Mouse (Mus musculus): Measurements from ENCODE around the gene Mmp25. TPM values are rescaled to one million over a fixed set of nuclear protein-coding genes. Genes with fewer than 3 reads are reported as not detected.

Gene Mmp25
- 0.25 and 0.30 TPM in 2 replicates for polyA plus RNA-seq (2015; fragmentation: Nextera tagmentation; extraction: Ambion mirVana)

GRCm38 (mm10) chr17:23644613-23645495 is at the start of gene Mmp25:
TSS of gene Mmp25 (minus strand) at chr17:23645277.

GRCm38 (mm10) chr17:23683856-23684672 is 39.0 kb upstream of the Mmp25 start, which contains the start of gene Cldn9:
TSS of gene Cldn9 (minus strand) at chr17:23684026.

GRCm38 (mm10) chr17:23679127-23679835 is 34.2 kb upstream of the Mmp25 start, which contains the start of gene Cldn6:
TSS of gene Cldn6 (plus strand) at chr17:23679249.

DNA sequence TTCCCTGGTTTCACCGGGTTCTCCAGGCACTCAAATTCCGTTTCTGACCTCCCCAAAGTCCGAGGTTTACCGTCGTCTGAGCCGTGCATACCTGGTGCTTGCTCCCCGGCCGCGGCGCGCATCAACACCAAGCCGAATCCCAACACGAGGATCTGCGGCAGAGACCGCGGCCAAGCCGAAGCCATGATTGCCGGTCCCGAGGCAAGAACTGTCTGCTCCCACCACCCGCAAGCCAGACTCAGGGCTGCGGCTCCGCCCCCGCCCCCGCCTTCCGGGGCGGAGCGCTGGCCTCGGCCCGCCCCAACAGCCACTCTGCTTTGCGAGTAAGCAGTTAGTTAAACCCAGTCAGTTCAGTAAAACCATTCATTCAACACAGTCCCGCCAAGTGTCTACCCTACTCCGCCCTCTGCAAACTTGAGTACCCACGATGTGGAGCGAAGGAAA is 32.2 kb upstream of the Mmp25 start, which contains the start of gene Tnfrsf12a:
Tnfrsf12a (minus strand) TSS at position 233 of the 444 bp plus-strand sequence.

GRCm38 (mm10) chr17:23673424-23674073 is 28.5 kb upstream of the Mmp25 start, which contains the start of the genes Hcfc1r1 and Thoc6:
TSS of gene Hcfc1r1 (plus strand) at chr17:23673596.
TSS of gene Thoc6 (minus strand) at chr17:23673882.

DNA sequence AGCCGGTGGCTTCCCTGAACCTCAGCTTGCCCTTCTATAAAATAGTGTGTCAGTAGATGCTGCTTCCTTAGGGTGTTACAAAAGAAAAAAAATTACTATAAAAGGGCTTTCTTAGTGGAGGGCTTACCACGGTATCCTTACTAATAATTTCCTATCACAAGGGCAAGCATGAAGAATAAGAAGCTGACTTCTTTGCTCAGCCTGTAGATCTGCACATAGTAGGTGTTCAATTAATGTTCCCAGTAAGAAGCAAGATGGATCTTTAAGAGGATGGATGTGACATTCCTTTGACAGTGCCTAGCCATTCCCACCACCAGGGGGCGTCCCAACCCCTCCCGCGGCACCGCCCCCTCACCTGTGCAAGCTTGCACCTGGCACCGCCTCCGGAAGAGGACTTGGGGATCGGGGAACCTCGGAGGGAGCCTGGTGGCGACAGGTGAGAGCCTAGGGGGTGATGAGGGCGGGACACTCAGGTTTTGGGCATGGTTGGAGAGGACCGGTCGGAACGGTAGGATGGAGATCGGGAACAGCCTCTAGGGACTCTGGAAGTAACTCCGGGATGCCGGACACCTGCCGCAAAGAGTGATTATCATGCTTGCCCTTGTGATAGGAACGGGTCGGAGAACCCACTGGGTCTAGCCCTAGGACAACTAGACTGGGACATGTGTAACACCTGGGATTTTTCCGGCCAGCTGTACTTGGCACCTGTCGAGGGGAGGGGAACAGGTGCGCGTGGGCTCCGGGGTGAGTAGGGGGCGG is 15.2 kb upstream of the Mmp25 start, which contains the start of gene Bicdl2:
Bicdl2 (plus strand) TSS at position 390 of the 759 bp plus-strand sequence.

DNA sequence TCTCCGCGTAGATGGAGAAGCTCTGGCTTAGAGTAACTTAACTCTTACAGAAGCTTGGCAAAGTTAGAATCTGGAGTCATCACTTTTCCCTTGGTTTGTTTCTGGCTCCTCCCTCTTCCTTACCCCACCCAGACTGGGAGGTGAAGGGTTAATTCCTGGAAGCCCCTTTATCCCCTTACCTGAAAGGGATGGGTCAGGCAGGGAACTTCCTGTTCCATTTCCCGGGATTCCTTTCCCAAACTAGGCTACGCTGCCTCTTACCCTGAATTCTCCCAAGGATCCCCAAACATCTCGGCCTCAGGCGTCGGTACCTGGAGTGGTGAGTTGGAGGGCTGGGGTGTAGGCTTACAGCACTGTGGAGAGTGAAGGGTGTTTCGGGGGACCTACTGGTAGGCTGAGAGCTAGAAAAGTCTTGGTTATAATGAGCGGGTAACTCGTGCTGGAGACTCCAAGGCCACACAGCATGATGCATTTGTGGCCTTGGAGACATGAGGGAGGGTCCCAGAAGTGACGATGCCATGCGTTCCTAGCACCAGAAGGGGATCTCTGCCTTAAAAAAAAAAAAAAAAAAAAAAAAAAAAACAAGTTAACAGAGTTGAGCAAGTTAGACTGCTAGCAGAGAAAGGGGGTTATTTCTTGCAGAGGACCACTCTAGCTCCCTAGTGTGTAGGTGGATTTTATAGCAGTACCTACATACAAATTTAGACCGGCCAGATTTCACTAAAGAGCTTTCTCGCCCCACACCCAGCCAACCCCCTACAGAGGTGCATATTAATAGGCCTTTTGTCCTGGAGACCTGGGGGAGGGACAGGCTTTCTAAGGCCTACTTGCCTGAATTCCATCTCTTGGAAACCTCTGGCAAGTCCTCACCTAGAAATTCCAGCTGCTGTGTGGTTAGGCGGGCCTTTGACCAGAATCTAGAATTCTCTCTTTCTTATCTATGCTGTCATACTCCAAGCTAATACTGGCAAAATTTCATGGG is 44.1 kb downstream of the Mmp25 start, which contains the start of gene Zscan10:
Zscan10 (plus strand) TSS at position 216 of the 982 bp plus-strand sequence.

GRCm38 (mm10) chr17:23598582-23599552 is 46.2 kb downstream of the Mmp25 start, which contains the start of gene Zfp13:
TSS of gene Zfp13 (minus strand) at chr17:23599487.

Other genes starting within 250 kb of the Mmp25 start
- not detected in 2 replicates for gene Vmn2r117, start 165.6 kb downstream of the Mmp25 start, polyA plus RNA-seq (2015; fragmentation: Nextera tagmentation; extraction: Ambion mirVana)
- 13.5 and 13.7 TPM in 2 replicates for gene Zfp213, start 81.0 kb downstream of the Mmp25 start, polyA plus RNA-seq (2015; fragmentation: Nextera tagmentation; extraction: Ambion mirVana)
- 10.3 and 13.2 TPM in 2 replicates for gene Zfp13, start 45.8 kb downstream of the Mmp25 start, polyA plus RNA-seq (2015; fragmentation: Nextera tagmentation; extraction: Ambion mirVana)
- gene Zscan10, start 44.4 kb downstream of the Mmp25 start, polyA plus RNA-seq (2015; fragmentation: Nextera tagmentation; extraction: Ambion mirVana): not detected in 2 replicates
- gene Bicdl2, start 15.2 kb upstream of the Mmp25 start, polyA plus RNA-seq (2015; fragmentation: Nextera tagmentation; extraction: Ambion mirVana): 0.30 TPM in 1 of 2 replicates, not detected in the other
- gene Hcfc1r1, start 28.3 kb upstream of the Mmp25 start, polyA plus RNA-seq (2015; fragmentation: Nextera tagmentation; extraction: Ambion mirVana): 122 and 166 TPM in 2 replicates
- 19.0 and 25.0 TPM in 2 replicates for gene Thoc6, start 28.6 kb upstream of the Mmp25 start, polyA plus RNA-seq (2015; fragmentation: Nextera tagmentation; extraction: Ambion mirVana)
- 61.5 and 84.3 TPM in 2 replicates for gene Tnfrsf12a, start 32.2 kb upstream of the Mmp25 start, polyA plus RNA-seq (2015; fragmentation: Nextera tagmentation; extraction: Ambion mirVana)
- 0.36 and 3.4 TPM in 2 replicates for gene Cldn6, start 34.0 kb upstream of the Mmp25 start, polyA plus RNA-seq (2015; fragmentation: Nextera tagmentation; extraction: Ambion mirVana)
- gene Cldn9, start 38.7 kb upstream of the Mmp25 start, polyA plus RNA-seq (2015; fragmentation: Nextera tagmentation; extraction: Ambion mirVana): 1.0 and 3.0 TPM in 2 replicates
- gene 1520401A03Rik, start 77.5 kb upstream of the Mmp25 start, polyA plus RNA-seq (2015; fragmentation: Nextera tagmentation; extraction: Ambion mirVana): 1.2 and 3.5 TPM in 2 replicates
- 12.8 and 16.6 TPM in 2 replicates for gene Pkmyt1, start 81.1 kb upstream of the Mmp25 start, polyA plus RNA-seq (2015; fragmentation: Nextera tagmentation; extraction: Ambion mirVana)
- 17.0 and 21.6 TPM in 2 replicates for gene Paqr4, start 95.6 kb upstream of the Mmp25 start, polyA plus RNA-seq (2015; fragmentation: Nextera tagmentation; extraction: Ambion mirVana)
- 0.19 and 0.54 TPM in 2 replicates for gene Kremen2, start 100.6 kb upstream of the Mmp25 start, polyA plus RNA-seq (2015; fragmentation: Nextera tagmentation; extraction: Ambion mirVana)
- gene Flywch1, start 126.3 kb upstream of the Mmp25 start, polyA plus RNA-seq (2015; fragmentation: Nextera tagmentation; extraction: Ambion mirVana): 51.5 and 54.6 TPM in 2 replicates
- gene Flywch2, start 140.8 kb upstream of the Mmp25 start, polyA plus RNA-seq (2015; fragmentation: Nextera tagmentation; extraction: Ambion mirVana): 28.8 and 51.4 TPM in 2 replicates
- 291 and 447 TPM in 2 replicates for gene Srrm2, start 145.3 kb upstream of the Mmp25 start, polyA plus RNA-seq (2015; fragmentation: Nextera tagmentation; extraction: Ambion mirVana)
- 1,156 and 1,274 TPM in 2 replicates for gene Elob, start 183.9 kb upstream of the Mmp25 start, polyA plus RNA-seq (2015; fragmentation: Nextera tagmentation; extraction: Ambion mirVana)
- not detected in 2 replicates for gene Prss33, start 190.8 kb upstream of the Mmp25 start, polyA plus RNA-seq (2015; fragmentation: Nextera tagmentation; extraction: Ambion mirVana)
- gene Prss32, start 198.6 kb upstream of the Mmp25 start, polyA plus RNA-seq (2015; fragmentation: Nextera tagmentation; extraction: Ambion mirVana): not detected in 2 replicates
- gene Prss41, start 198.9 kb upstream of the Mmp25 start, polyA plus RNA-seq (2015; fragmentation: Nextera tagmentation; extraction: Ambion mirVana): 0.52 and 0.57 TPM in 2 replicates
- not detected in 2 replicates for gene Prss21, start 222.8 kb upstream of the Mmp25 start, polyA plus RNA-seq (2015; fragmentation: Nextera tagmentation; extraction: Ambion mirVana)
- gene Dcpp1, start 235.6 kb upstream of the Mmp25 start, polyA plus RNA-seq (2015; fragmentation: Nextera tagmentation; extraction: Ambion mirVana): not detected in 2 replicates
- gene Dcpp2, start 235.6 kb upstream of the Mmp25 start, polyA plus RNA-seq (2015; fragmentation: Nextera tagmentation; extraction: Ambion mirVana): not detected in 2 replicates

Data from adrenal gland, postnatal 0 days (tissue).